Mouse (Mus musculus): Measurements from ENCODE around the gene Mansc1.

The Mansc1 gene

GRCm38 (mm10) chr6:134639210-134639609 is 6.9 kb upstream of the Mansc1 start, which contains the start of gene Borcs5:
Gene Borcs5 (plus strand): TSS chr6:134639510.
- DNase-seq (ENCODE audit: low read depth): no peak

GRCm38 (mm10) chr6:134636476-134636875 is 4.2 kb upstream of the Mansc1 start:
- no peak for DNase-seq (ENCODE audit: low read depth)

- no peak for DNase-seq (ENCODE audit: low read depth)
Measured at GRCm38 (mm10) chr6:134633553-134633952, 1.3 kb upstream of the Mansc1 start.

GRCm38 (mm10) chr6:134632756-134633155 is 468 bp upstream of the Mansc1 start:
- DNase-seq (ENCODE audit: low read depth): no peak

GRCm38 (mm10) chr6:134630447-134630846 is 1.8 kb downstream of the Mansc1 start:
- DNase-seq (ENCODE audit: low read depth): no peak

GRCm38 (mm10) chr6:134626564-134626963 is 5.7 kb downstream of the Mansc1 start:
- DNase-seq (ENCODE audit: low read depth): no peak

GRCm38 (mm10) chr6:134625431-134625830 is 6.9 kb downstream of the Mansc1 start:
- DNase-seq (ENCODE audit: low read depth): no peak

GRCm38 (mm10) chr6:134621552-134621949 is 10.7 kb downstream of the Mansc1 start:
- DNase-seq (ENCODE audit: low read depth): no peak

- DNase-seq (ENCODE audit: low read depth): peak; percentile 36
Measured at GRCm38 (mm10) chr6:134620846-134621551, 11.3 kb downstream of the Mansc1 start.

- DNase-seq (ENCODE audit: low read depth): no peak
Measured at GRCm38 (mm10) chr6:134620129-134620528, 12.2 kb downstream of the Mansc1 start.

- DNase-seq (ENCODE audit: low read depth): no peak
Measured at GRCm38 (mm10) chr6:134617589-134617988, 14.7 kb downstream of the Mansc1 start.

GRCm38 (mm10) chr6:134614723-134615648 is 17.3 kb downstream of the Mansc1 start:
- peak; percentile 79 for DNase-seq (ENCODE audit: low read depth)

- DNase-seq (ENCODE audit: low read depth): no peak
Measured at GRCm38 (mm10) chr6:134614322-134614721, 18.0 kb downstream of the Mansc1 start.

GRCm38 (mm10) chr6:134611896-134612295 is 20.4 kb downstream of the Mansc1 start:
- no peak for DNase-seq (ENCODE audit: low read depth)

- no peak for DNase-seq (ENCODE audit: low read depth)
Measured at GRCm38 (mm10) chr6:134610380-134610779, 21.9 kb downstream of the Mansc1 start.

- peak; percentile 30 for DNase-seq (ENCODE audit: low read depth)
Measured at GRCm38 (mm10) chr6:134606949-134607746, 25.1 kb downstream of the Mansc1 start.

- DNase-seq (ENCODE audit: low read depth): no peak
Measured at GRCm38 (mm10) chr6:134606540-134606939, 25.7 kb downstream of the Mansc1 start.

- no peak for DNase-seq (ENCODE audit: low read depth)
Measured at GRCm38 (mm10) chr6:134605196-134605595, 27.1 kb downstream of the Mansc1 start.

- no peak for DNase-seq (ENCODE audit: low read depth)
Measured at GRCm38 (mm10) chr6:134602371-134603003, 29.8 kb downstream of the Mansc1 start.

GRCm38 (mm10) chr6:134601766-134602165 is 30.5 kb downstream of the Mansc1 start:
- no peak for DNase-seq (ENCODE audit: low read depth)

- DNase-seq (ENCODE audit: low read depth): no peak
Measured at GRCm38 (mm10) chr6:134601130-134601529, 31.2 kb downstream of the Mansc1 start.

- DNase-seq (ENCODE audit: low read depth): no peak
Measured at GRCm38 (mm10) chr6:134599239-134599638, 33.0 kb downstream of the Mansc1 start.

Data from naive thymus-derived CD4-positive, alpha-beta T cell, adult 2 months (primary cell).